Mouse (Mus musculus) C2C12 (cell line): ENCODE measurements at regions not wholly inside any gene's neighbourhood (a gene's known extent, or its start where the extent isn't known, plus 50 kb on each side); places are given as distances from the start of the nearest gene placed in this dataset.

Source experiments
- CTCF ChIP-seq: IDR thresholded peaks from one replicate; pipeline ENCODE4 v1.5.1; 2011; ENCODE audit not compliant: control insufficient read depth, insufficient read depth, insufficient read length
- FOSL1 ChIP-seq: IDR thresholded peaks from one replicate; pipeline ENCODE4 v1.8.0; 2011; ENCODE audit warnings: mild to moderate bottlenecking, low read length; ENCODE audit not compliant: poor library complexity, insufficient read depth, severe bottlenecking
- MAX ChIP-seq: IDR thresholded peaks from one replicate; pipeline ENCODE4 v1.6.1; 2011; ENCODE audit warnings: mild to moderate bottlenecking, control low read depth
- MYOD1 ChIP-seq: IDR thresholded peaks from one replicate; pipeline ENCODE4 v1.6.1; 2011; ENCODE audit warnings: low read depth; ENCODE audit not compliant: control insufficient read depth, insufficient read length
- MYOG ChIP-seq: IDR thresholded peaks from one replicate; pipeline ENCODE4 v1.6.1; 2011; ENCODE audit not compliant: control insufficient read depth, insufficient read length; ENCODE audit errors: extremely low read depth
- USF1 ChIP-seq: IDR thresholded peaks from one replicate; pipeline ENCODE4 v1.6.1; 2011; ENCODE audit warnings: low read depth, mild to moderate bottlenecking, control low read depth, moderate library complexity

DNA sequence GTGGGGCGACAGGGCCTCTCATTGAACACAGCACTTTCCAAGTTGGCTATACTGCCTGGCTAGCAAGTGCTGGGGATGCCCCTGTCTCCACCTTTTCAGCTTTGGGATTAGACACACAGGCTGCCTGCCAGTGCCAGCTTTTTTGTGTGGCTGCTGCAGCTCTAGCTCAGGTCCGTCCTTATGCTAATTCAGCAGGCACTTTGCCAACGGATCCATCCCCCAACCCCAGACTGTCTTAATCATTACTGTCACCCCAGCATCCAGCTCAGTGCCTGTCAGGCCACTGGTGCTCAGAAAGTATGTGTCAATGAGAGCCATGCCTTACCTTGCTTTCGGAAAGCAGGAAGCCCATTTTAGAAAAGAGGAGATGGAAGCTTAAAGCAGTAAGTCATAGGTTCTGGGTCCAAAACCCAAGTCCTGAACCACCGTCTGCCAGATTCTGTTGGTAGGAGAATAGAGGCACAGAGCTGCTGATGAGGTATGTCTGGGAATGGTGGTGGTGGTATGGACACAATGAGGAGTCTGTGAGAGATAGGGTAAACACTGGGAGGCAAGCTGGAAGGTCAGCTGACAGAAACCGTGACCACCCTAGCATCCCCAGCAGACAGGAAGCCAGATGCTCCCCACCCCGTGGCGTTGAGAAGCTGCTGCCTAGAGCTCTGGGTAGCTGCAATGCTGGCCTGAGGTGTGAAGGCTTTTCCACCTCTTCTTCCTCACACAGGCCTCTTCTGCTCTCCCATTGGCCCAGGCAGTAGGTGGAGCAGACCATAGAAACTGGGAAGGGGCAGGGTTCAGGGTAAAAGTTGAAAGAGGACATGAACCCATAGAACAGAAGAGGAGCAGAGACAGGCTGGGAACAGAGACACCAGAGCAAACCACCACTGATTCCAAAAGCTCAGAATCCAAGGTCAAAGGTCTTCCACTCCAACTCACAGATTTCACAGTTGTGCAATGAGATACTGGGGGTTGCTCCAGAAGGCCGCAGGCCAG lies 84.6 kb downstream of the Gm826 start:
- no peak for TF ChIP-seq CTCF
- TF ChIP-seq MAX: no peak
- TF ChIP-seq FOSL1: no peak
- TF ChIP-seq USF1: no peak
- no peak for TF ChIP-seq MYOD1
- TF ChIP-seq MYOG: no peak
